Mouse (Mus musculus) stomach, postnatal 0 days (tissue): ENCODE results near the gene Cdk5rap2.

Experiments
- CTCF ChIP-seq: IDR thresholded peaks from 2 replicates; pipeline ENCODE4 v1.5.1; 2016; ENCODE audit warnings: antibody characterized with exemption, low read depth, mild to moderate bottlenecking, moderate library complexity
- EP300 ChIP-seq: optimal IDR thresholded peaks from 2 replicates; pipeline ENCODE3; 2016; ENCODE audit warnings: antibody characterized with exemption

DNA sequence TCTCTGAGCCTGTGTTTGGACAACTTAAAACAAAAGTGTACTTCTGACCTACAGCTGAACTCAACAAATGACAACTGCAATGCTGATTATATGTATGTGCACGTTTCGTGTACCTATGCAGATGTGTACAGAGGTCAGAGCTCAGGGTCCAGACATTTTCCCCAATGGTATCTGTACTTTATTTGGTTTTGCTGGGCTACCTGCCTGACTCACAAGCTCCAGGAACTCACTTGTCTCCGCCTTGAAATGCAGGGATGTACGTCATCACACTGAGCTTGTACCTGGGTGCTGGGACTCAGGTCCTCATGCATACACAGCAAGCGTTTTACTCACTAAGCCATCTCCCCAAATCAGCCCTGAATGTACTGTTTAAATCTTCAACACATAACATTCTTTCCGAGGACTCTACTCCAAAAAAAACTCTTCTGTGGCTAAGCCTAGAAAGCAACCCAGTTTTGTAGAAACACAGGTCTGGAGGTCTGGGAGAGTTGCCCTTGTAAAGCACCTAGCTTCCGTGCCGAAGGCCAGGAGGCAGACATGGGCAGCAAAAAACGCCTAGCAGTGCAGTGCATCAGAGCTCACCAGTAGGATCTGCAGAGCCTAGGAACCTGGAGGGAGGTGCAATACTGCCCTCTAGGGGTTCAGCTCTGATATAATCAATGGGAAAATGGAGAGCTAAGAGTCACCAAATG is 54.4 kb downstream of the Cdk5rap2 start:
- TF ChIP-seq CTCF (peak; percentile 95), EP300 (no peak)
